Mouse (Mus musculus): ENCODE results near the gene Ppip5k2.
"Not testable (repeated sequence)": the region's sequence is repeated elsewhere in the genome, so short reads cannot be mapped to it uniquely, and the experiment has no call there.

The Ppip5k2 gene

GRCm38 (mm10) chr1:97769904-97770753, at the start of gene Ppip5k2, which contains the start of gene Gin1:
Gene Ppip5k2 (minus strand): TSS chr1:97770411.
Gene Gin1 (plus strand): TSS chr1:97770172.
- peak; percentile 94 for DNase-seq (ENCODE audit: low spot score)

- no peak for DNase-seq (ENCODE audit: low spot score)
Observed at GRCm38 (mm10) chr1:97809255-97809912, 39.2 kb upstream of the Ppip5k2 start.

DNA sequence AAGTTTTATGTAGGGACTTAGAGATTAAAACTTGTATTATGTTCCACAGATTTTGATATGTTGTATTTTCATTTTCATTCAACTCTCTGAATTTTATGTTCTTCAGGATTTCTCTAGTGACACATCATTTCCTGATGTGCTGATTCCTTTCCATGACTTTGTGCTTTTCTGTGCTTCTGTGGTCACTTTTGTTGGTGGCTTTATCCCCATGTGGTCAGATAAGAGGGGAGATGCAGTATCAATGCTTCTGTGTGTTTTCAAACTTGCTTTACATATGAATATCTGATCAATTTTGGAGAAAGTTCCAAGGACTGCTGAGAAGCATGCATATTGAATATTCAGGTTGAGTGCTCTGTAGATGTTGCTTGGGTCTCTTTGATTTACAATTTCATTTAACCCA, 34.3 kb upstream of the Ppip5k2 start:
- DNase-seq (ENCODE audit: low spot score), result no peak

GRCm38 (mm10) chr1:97802207-97802902, 32.1 kb upstream of the Ppip5k2 start:
- DNase-seq (ENCODE audit: low spot score), result no peak

DNA sequence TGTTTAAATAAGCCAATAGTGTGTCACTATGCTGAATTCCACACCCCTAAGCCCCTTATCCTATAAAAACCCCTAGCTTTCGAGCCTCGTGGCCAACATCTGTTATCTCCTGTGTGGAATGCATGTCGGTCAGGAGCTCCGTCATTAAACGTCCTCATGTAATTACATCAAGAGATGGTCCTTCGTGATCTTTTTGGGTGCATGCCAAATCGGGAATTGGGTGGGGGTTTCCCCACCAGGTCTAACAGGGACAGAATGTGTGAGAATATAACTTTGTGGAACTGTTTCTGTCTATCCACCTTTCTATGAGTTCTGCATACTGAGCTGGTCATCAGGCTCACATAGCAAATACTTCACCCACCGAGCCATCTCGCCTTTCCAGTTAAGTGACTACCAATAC, 25.7 kb upstream of the Ppip5k2 start:
- DNase-seq (ENCODE audit: low spot score), result no peak

DNA sequence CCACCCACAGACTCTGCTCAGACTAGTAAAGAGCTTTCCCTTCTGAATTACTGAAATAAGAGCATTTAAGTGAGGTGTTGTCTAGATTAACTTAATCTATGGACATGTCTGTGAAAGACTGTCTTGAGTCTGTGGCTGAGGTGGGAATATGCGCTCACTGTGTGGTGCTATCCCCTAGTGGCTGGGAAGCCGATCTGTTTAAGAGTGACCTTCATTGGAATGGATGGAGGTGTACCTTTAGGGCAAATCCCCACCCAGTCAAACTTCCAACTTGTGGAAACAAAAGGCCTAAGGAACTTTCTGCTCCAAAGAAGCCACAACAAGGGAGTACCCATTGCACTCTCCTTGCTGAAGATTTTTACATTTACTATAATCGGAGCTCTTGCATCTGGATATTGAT, 23.9 kb upstream of the Ppip5k2 start:
- no peak for DNase-seq (ENCODE audit: low spot score)

GRCm38 (mm10) chr1:97788490-97788889, 18.3 kb upstream of the Ppip5k2 start:
- DNase-seq (ENCODE audit: low spot score), result no peak

DNA sequence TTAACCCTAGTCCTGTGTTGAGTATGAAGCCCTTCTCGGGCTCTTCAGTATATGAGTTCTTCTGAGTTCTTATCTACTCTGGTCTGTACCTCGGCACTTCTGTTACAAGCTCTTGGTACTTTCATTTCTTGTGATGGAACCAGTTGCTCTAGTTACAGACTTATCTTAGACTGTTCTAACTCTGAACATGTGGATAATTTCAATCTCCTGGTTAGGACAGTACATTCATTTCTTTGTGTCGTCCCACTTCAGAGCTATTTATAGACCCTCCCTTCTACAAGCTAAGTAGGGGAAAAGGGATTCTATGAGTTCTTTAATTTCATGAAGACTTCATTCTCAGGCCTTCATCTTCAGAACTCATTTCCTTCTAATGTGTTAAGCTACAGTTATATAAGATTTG, 17.5 kb upstream of the Ppip5k2 start:
- no peak for DNase-seq (ENCODE audit: low spot score)

DNA sequence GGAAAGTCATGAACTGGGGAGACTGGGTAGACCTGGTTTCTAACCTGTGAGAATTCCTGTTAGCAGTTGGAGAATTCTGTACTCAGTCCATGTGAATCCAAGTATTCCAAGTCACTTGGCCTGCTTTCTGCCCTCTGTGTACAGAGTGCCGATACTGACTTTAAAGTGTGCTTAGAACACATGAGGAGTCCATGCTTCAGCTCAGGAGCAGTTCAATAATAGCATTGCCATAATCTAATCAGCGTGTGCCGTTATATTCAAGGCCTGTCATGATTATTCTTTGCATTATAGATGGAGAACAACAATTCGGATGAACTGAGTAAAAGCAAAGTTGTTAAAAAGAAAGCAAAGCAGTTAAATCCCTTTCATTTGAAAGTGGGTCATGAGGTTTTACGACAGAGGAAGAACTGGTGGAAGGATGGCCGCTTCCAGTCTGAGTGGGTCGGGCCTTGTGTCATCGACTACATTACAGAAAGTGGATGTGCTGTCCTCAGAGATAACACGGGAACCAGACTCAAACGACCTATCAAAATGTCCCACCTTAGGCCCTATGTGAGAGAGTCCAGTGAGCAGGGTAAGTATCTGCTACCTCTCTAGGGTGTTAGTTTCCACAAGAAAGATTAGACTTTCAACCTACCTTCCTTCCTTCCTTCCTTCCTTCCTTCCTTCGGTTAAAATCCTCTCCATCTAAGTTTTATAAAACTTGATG, 15.6 kb upstream of the Ppip5k2 start:
- no peak for DNase-seq (ENCODE audit: low spot score)

- DNase-seq (ENCODE audit: low spot score), result no peak
Observed at GRCm38 (mm10) chr1:97784928-97785327, 14.7 kb upstream of the Ppip5k2 start.

- DNase-seq (ENCODE audit: low spot score), result no peak
Observed at GRCm38 (mm10) chr1:97781674-97782073, 11.5 kb upstream of the Ppip5k2 start.

- no peak for DNase-seq (ENCODE audit: low spot score)
Observed at GRCm38 (mm10) chr1:97773973-97774372, 3.8 kb upstream of the Ppip5k2 start.

GRCm38 (mm10) chr1:97773362-97773761, 3.2 kb upstream of the Ppip5k2 start:
- no peak for DNase-seq (ENCODE audit: low spot score)

- no peak for DNase-seq (ENCODE audit: low spot score)
Observed at GRCm38 (mm10) chr1:97771727-97772126, 1.5 kb upstream of the Ppip5k2 start.

- DNase-seq (ENCODE audit: low spot score), result no peak
Observed at GRCm38 (mm10) chr1:97771118-97771517, 907 bp upstream of the Ppip5k2 start.

GRCm38 (mm10) chr1:97769294-97769903, 812 bp downstream of the Ppip5k2 start:
- peak; percentile 14 for DNase-seq (ENCODE audit: low spot score)

DNA sequence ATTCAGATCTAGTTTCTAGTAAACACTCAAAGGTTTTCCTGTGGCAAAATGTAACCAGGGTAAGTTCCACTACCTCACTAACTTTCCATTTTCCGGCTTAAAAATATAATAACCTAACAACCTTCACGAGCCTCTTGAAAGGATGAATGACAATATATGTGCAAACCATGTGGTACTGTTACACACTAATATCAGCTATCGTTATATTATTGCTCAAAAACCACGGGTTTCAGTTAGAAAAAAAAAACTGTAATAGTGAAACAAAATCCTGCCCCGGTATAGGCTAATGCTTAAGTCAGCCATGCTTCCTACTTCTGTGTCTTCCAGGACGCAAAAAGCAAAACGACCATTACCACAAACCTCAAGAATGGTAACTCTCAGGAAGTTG, 1.3 kb downstream of the Ppip5k2 start:
- DNase-seq (ENCODE audit: low spot score), result no peak

- no peak for DNase-seq (ENCODE audit: low spot score)
Observed at GRCm38 (mm10) chr1:97768089-97768488, 2.1 kb downstream of the Ppip5k2 start.

GRCm38 (mm10) chr1:97765712-97766111, 4.5 kb downstream of the Ppip5k2 start:
- DNase-seq (ENCODE audit: low spot score), result not testable (repeated sequence)

DNA sequence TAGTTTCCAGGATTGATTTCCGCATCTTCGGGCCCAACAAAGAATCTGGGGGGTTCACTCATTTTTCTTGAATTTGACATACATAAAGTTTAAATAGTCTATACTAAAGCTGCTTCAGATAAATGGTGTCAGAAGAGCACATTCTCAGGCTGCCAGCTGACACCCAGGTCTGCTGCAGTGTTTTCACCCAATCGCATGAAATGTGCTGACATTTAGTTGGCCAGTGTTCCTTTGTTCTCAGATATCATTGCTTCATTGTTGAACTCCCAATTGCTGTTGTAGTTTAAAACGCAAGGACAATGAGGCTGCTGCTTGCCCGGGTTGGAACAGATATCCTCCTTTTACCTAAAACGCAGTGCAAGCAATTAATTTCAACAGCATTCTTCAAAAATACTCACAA, 8.7 kb downstream of the Ppip5k2 start:
- DNase-seq (ENCODE audit: low spot score), result no peak

GRCm38 (mm10) chr1:97760598-97760997, 9.6 kb downstream of the Ppip5k2 start:
- no peak for DNase-seq (ENCODE audit: low spot score)

DNA sequence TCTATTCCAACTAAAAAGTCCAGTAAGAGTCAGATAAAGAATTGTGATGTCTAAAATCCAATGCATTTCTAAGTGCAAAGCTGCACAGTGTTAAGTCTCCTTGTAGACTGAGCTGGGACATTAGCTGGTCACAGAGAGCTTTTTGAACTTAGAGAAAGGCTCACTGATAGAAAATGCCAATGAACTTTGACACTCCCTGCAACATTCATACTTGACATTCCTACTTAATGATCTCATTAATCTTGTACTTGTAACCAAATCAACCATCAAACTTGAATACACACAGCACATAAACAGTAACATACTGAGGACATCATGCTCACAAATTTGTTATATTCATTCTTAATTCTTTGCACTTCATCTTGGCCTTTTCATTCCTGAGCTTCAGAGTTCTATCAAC, 10.4 kb downstream of the Ppip5k2 start:
- DNase-seq (ENCODE audit: low spot score), result no peak

Measured in urinary bladder, postnatal 14 days (tissue).